Mouse (Mus musculus) testis, adult 2 months (tissue): ENCODE measurements around the gene Sh2d1a.

Source experiments
- CTCF ChIP-seq: fragments of 200-500 bp; IDR thresholded peaks from 2 replicates; pipeline ENCODE4 v1.5.1; 2012; ENCODE audit warnings: low read depth, mild to moderate bottlenecking, inconsistent platforms, low read length, moderate library complexity; ENCODE audit not compliant: control insufficient read depth, insufficient read depth, insufficient replicate concordance
- POLR2A ChIP-seq: fragments of 200-500 bp; IDR thresholded peaks from 2 replicates; pipeline ENCODE4 v1.6.1; 2012; ENCODE audit warnings: low read depth, mild to moderate bottlenecking, inconsistent platforms, low read length, moderate library complexity; ENCODE audit not compliant: control insufficient read depth

GRCm38 (mm10) chrX:42548513-42548912, 46.3 kb downstream of the Sh2d1a start:
- TF ChIP-seq CTCF (no peak), POLR2A (no peak)
